Mouse (Mus musculus) kidney, postnatal 0 days (tissue): ENCODE measurements around the gene Celf6. TPM values are rescaled to one million over a fixed set of nuclear protein-coding genes. Genes with fewer than 3 reads are reported as not detected.

Source experiments
- ATAC-seq: fragments of 200-750 bp; cut with Nextera tagmentation; replicated peaks from 2 replicates; pipeline ENCODE4 v1.8.0; 2017; ENCODE audit warnings: low read depth, moderate number of reproducible peaks, moderate TSS enrichment, moderate library complexity; ENCODE audit not compliant: low FRiP score
- DNase-seq: peaks from one replicate; pipeline ENCODE4 v3.0.0-alpha.2; 2016; ENCODE audit warnings: low spot score
- H3K27ac ChIP-seq: fragments of 300-500 bp; sonication (generic); 2 replicates; pipeline ENCODE4 v1.5.1; 2014; ENCODE audit warnings: mild to moderate bottlenecking
- H3K27me3 ChIP-seq: fragments of 300-500 bp; sonication (generic); 2 replicates; pipeline ENCODE4 v1.6.1; 2014; ENCODE audit warnings: low read length, mixed read lengths; ENCODE audit not compliant: insufficient read depth
- H3K36me3 ChIP-seq: fragments of 300-500 bp; sonication (generic); 2 replicates; pipeline ENCODE4 v1.6.1; 2014; ENCODE audit warnings: low read length, mixed read lengths; ENCODE audit not compliant: insufficient read depth
- H3K4me1 ChIP-seq: fragments of 300-500 bp; sonication (generic); replicated peaks from 2 replicates; pipeline ENCODE4 v1.6.1; 2014; ENCODE audit warnings: antibody characterized with exemption, low read length, mixed read lengths; ENCODE audit not compliant: insufficient read depth
- H3K4me2 ChIP-seq: fragments of 300-500 bp; sonication (generic); 2 replicates; pipeline ENCODE4 v1.6.1; 2014; ENCODE audit warnings: mild to moderate bottlenecking, low read length, moderate library complexity, mixed read lengths
- H3K4me3 ChIP-seq: fragments of 300-500 bp; sonication (generic); replicated peaks from 2 replicates; pipeline ENCODE4 v1.5.1; 2014; ENCODE audit warnings: low read depth, low read length
- H3K9ac ChIP-seq: fragments of 300-500 bp; sonication (generic); 2 replicates; pipeline ENCODE4 v1.6.1; 2014; ENCODE audit warnings: low read depth, low read length
- H3K9me3 ChIP-seq: fragments of 300-500 bp; sonication (generic); replicated peaks from 2 replicates; pipeline ENCODE4 v1.6.1; 2016; ENCODE audit warnings: low read length, inconsistent platforms, mixed read lengths
- CTCF ChIP-seq: IDR thresholded peaks from 2 replicates; pipeline ENCODE4 v1.5.1; 2016; ENCODE audit warnings: antibody characterized with exemption, low read depth, mild to moderate bottlenecking, moderate library complexity
- WGBS: fragments of 180-500 bp; shearing (Covaris S2); extraction: QIAGEN DNeasy Blood & Tissue Kit; methylation state at CpG from one replicate; pipeline ENCODE4 v1.1.7; 2014; 5-methylcytosine and 5-hydroxymethylcytosine counted together
- polyA plus RNA-seq: library from polyadenylated mRNA; unstranded; fragments of >200 nt; fragmentation: Nextera tagmentation; extraction: Ambion mirVana; gene quantifications from 2 replicates; pipeline ENCODE4 v1.2.1, GENCODE M21; 2015

Gene Celf6
- polyA plus RNA-seq, 1 experiment from 2014 or later: 0.14 TPM

DNA sequence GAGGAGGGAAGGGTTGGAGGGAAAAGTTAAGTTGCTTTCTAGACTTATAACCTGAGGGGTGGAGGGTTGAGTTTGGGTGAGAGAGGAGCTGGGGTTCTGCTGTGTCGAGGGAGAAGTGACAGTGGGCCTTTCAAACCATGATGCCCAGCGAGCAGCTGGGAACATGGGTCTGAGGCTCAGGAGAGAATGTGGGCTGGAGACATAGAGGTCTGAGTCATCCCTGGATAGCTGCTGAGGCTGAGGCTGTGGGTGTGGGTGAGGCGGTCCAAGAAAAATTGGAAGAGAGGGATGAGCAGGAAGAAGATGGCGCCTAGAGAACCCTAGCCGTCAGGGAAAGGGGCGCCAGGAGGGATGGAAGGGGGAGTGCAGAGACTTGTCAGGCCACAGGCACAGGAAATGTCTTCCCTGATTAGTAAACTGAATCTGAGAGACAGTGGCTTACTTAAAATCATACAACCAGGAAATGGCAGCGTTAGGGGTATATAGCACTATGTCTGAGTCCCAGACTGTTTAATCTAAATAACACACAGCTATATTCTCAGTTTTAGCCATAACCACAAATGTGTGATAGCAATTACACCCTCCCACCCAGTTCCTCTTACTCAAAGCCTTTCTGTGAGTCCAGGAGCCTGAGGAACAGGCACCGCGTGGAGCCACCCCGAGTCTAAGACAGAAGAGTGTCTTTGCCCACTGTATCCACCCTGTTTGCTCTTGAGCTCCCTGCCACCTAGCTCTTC lies 12.2 kb downstream of the Celf6 start:
- H3K9ac ChIP-seq: no peak overlapping the region
- H3K4me1 ChIP-seq: no peaks in the 10 kb centered on the region
- 74% methylated on average over 10 of the region's 10 CpGs for WGBS
- ATAC-seq (no peak), DNase-seq (no peak)
- no peaks in the 10 kb centered on the region for H3K9me3 ChIP-seq
- TF ChIP-seq CTCF: no peak
- no peaks in the 10 kb centered on the region for H3K36me3 ChIP-seq
- no peak overlapping the region for H3K4me2 ChIP-seq
- H3K4me3 ChIP-seq: no peak overlapping the region
- H3K27me3 ChIP-seq: no peaks in the 10 kb centered on the region
- no peak overlapping the region for H3K27ac ChIP-seq

DNA sequence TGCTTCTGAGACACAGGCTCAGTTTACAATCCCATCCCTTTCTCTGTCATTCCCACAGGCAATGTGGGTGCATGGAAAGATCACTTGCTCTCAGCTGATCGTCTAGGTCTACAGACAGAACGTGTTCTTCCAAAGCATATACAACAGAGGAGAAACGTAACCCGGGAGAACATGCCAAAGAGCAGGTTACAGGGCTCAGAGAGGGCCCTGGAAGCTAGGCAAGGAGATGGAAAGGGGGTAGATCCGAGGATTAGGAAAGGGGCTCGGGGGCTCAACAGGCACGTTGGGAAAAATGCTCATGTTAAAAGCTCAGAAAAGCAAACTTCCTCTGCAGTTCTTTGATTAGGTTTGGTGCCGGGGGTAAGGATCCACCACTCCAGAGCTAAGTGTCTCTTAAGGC lies 23.9 kb downstream of the Celf6 start:
- no peaks in the 10 kb centered on the region for H3K36me3 ChIP-seq
- H3K27me3 ChIP-seq: no peaks in the 10 kb centered on the region
- no peaks in the 10 kb centered on the region for H3K4me1 ChIP-seq
- no peak overlapping the region for H3K27ac ChIP-seq
- no peak for TF ChIP-seq CTCF
- no peak overlapping the region for H3K4me3 ChIP-seq
- WGBS: 77% methylated on average over 8 of the region's 8 CpGs
- ATAC-seq: no peak
- no peak overlapping the region for H3K9ac ChIP-seq
- H3K9me3 ChIP-seq: no peaks in the 10 kb centered on the region
- no peak for DNase-seq
- no peak overlapping the region for H3K4me2 ChIP-seq

DNA sequence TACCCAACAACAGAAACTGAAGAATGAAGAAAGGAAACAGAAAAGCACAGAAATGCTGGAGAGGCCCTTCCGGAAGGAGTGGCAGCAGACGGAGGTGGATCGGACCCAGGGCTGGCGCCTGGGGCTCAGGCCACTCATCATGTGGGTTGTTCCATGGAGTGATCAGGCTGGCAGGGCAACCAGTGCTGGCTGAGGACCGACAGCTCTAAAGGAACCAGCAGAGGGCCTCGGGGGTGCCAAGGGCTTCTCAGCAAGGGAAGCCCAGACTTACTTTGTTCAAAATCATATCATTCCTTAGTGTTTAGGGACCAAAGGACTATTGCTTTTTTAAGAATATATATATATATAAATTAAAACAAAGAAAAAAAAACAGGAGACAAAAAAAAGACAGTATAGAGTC lies 28.2 kb downstream of the Celf6 start:
- H3K4me1 ChIP-seq: no peaks in the 10 kb centered on the region
- ATAC-seq (no peak), DNase-seq (no peak)
- H3K9me3 ChIP-seq: no peaks in the 10 kb centered on the region
- H3K4me3 ChIP-seq: no peak overlapping the region
- peak; percentile 24; the same call in 1 of the 2 replicates for TF ChIP-seq CTCF
- no peak overlapping the region for H3K9ac ChIP-seq
- H3K27me3 ChIP-seq: no peaks in the 10 kb centered on the region
- H3K27ac ChIP-seq: no peak overlapping the region
- H3K36me3 ChIP-seq: no peaks in the 10 kb centered on the region
- no peak overlapping the region for H3K4me2 ChIP-seq
- 57% methylated on average over 6 of the region's 6 CpGs for WGBS

DNA sequence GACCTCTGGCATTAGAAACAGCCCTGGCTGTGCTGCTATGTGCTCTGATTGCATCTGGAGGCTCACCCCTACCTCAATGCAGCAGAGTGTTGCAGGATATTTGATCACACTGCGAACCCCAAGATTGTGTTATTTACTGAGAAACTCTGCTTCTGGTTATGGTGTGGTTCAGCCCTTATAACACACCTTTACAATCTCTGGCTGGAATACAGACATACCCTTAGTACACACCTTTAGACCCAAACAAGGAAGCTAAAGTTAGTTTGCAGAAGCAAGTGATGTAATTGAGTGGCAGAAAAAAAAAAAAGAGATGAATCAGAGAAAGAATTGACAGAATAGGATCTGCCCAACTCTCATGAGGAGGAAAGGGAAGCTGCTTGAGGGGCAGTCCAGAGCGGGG lies 33.2 kb downstream of the Celf6 start:
- H3K4me1 ChIP-seq: no peaks in the 10 kb centered on the region
- no peak overlapping the region for H3K9ac ChIP-seq
- H3K36me3 ChIP-seq: no peaks in the 10 kb centered on the region
- no peak for TF ChIP-seq CTCF
- no peak overlapping the region for H3K4me3 ChIP-seq
- 88% methylated on average over 2 of the region's 2 CpGs for WGBS
- H3K4me2 ChIP-seq: no peak overlapping the region
- no peak overlapping the region for H3K27ac ChIP-seq
- H3K27me3 ChIP-seq: no peaks in the 10 kb centered on the region
- no peaks in the 10 kb centered on the region for H3K9me3 ChIP-seq
- DNase-seq: no peak
- no peak for ATAC-seq

DNA sequence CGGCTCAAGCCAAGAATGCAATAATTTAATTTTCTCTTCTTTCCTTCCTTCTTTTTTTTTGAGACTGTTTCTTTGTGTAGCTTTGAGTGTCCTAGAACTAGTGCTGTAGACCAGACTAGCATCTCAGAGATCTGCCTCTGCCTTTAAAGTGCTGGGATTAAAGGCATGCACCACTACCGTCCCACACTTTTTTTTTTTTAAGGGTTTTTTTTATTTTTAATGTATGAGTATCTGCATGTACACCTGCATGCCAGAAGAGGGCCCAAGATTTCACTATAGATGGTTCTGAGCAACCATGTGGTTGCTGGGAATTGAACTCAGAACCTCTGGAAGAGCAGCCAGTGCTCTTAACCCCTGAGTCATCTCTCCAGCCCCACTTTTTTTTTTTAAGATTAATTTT lies 38.1 kb downstream of the Celf6 start:
- no peaks in the 10 kb centered on the region for H3K27me3 ChIP-seq
- H3K27ac ChIP-seq: no peak overlapping the region
- ATAC-seq (no peak), DNase-seq (no peak)
- no peak overlapping the region for H3K4me3 ChIP-seq
- 0 out of 2 replicates have a peak, but pooled peaks cover 3% of the 10 kb centered on the region for H3K4me1 ChIP-seq
- no peak overlapping the region for H3K4me2 ChIP-seq
- no peak overlapping the region for H3K9ac ChIP-seq
- WGBS: 87% methylated on average over 2 of the region's 2 CpGs
- no peak for TF ChIP-seq CTCF
- no peaks in the 10 kb centered on the region for H3K9me3 ChIP-seq
- no peaks in the 10 kb centered on the region for H3K36me3 ChIP-seq

DNA sequence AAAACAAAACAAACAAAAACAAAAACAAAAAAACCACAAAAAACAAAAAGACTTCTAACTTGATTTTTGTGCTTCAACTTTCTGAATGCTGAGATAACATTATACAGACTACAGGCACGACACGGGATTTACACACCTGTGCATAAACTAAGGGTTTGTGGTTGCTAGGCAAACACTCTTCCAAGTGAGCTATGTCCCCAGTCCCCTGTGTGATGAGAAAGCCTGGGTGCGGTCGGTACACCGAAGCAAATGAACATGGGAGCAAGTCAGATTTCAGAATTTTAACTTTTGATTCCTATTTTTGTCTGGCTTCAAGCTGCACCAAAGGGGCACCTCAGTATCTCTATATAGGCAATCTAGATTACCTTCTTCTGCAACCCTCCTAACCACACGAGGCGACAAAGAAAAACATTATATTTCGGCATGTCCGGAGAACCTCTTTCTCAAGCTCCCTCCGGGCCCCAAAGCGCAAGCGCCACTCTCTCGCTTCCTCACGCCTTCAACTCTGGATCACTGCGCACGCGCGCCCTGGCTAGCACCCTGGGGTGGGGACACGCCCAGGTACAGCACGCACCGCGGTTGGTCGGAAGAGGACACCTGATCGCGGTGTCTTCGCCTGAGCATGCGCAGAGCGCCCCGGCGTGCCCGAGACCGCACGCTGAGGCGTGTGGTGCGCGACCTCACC lies 39.0 kb downstream of the Celf6 start, which contains the start of gene Parp6:
Gene Parp6, plus strand, starts transcription at position 663 of the 685 bp plus-strand sequence.
- Histone ChIP-seq H3K9ac (peak within 1 kb of the TSS; percentile 86), H3K36me3 (no peaks in the 10 kb centered on the region), H3K27me3 (no peaks in the 10 kb centered on the region), H3K4me1 (0 out of 2 replicates have a peak, but pooled peaks cover 3% of the 10 kb centered on the region), H3K4me3 (peak within 1 kb of the TSS; percentile 68), H3K27ac (peak within 1 kb of the TSS; percentile 85), H3K9me3 (no peaks in the 10 kb centered on the region), H3K4me2 (peak within 1 kb of the TSS; percentile 60)
- DNase-seq (peak; percentile 99), ATAC-seq (peak; percentile 100)
- TF ChIP-seq CTCF: peak; percentile 21; the same call in 1 of the 2 replicates
- WGBS: 1% methylated on average over 36 of the region's 36 CpGs
